Mouse (Mus musculus) right cerebral cortex, postnatal 25 days (tissue): ENCODE measurements around the gene Nckap5.

Experiments
- DNase-seq: peaks from one replicate; pipeline ENCODE4 v3.0.0; 2022

Gene Nckap5

DNA sequence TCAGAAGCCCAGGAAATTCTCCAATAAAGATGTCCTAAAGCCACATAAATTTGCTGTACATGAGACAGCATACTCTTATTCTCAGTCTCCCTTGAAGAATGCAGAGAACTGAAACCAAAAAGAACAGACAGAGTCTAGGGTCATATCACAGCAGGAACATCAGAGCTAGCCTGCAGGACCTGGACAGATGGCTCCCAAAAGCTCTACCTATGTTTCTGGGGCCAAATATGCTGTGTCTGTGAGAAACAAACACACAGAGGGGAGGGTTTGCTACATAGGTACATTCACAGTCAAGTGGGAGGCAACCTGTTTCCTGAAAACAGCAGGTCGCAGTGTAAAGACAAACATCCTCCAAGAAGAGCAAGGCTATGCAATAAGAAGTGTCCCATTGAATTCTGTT lies 509.9 kb downstream of the Nckap5 start:
- DNase-seq, result no peak

DNA sequence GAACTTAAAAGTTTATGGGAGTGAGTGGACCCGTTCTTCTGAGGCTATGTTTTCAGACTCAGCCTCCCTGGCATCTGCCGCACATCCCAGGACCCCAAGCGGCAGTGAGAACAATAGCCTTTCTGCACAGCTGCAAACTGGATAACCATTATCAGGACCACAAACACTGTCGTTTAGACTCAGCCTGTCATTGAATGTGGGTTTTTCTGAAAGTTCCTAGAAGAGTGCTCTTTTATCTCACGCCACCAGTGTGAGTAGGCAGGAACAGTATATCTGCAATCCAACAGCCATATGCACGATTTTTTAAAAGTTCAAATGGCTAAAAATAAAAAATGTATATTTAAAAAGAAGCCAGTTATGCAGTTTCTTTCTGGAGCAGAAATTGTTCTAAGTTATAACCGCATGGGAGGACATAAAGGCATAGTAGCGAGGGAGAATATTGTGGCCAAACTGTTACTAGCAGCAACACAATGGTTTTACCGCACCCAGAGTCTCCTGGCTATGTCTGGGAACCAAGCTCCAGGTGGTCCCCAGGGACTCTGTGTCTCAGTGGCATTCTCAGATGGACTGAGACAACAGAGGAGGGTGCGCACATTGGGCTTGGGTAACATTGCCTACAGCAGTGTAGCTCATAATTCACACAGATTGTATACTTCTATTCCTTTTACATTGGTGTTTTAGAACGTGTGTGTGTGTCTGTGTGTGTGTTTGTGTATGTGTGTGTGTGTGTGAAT lies 512.6 kb downstream of the Nckap5 start:
- DNase-seq, result no peak

DNA sequence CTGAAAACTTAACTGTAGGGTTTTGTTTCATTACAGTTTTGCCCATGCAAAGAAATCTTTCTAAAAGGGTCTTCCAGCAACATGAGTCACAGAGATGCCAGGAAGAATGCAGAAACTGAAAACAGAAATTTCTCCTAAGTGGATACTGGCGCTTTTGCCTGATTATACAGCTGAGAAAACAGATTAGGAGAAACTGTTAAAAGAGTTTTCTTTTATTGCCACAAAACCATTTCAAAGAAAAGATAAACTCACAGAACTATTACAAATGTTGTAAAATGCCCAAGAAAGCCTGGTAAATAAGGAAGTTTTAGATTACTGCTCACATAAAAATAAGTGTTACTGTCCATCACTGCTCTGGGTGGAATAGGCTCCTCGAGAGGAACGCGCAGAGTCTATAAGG lies 513.3 kb downstream of the Nckap5 start:
- DNase-seq, result no peak

DNA sequence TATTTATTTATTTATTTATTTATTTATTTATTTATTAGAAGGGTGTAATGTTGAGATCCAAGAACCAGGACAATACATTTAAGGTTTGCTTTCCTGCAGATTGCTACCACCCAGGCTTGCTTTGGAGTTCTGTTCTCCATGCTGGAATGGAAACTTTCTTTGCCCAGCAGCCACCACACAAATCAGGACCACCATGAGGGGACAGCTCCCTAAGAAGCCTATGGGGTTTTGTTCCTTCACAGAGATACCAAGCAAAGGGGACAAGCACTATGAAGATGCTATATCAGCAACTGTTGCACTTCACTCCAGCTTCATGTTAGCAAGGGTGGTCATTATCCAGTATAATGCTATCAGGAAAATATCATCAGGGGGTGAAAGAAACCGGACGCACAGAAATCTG lies 513.7 kb downstream of the Nckap5 start:
- no peak for DNase-seq

DNA sequence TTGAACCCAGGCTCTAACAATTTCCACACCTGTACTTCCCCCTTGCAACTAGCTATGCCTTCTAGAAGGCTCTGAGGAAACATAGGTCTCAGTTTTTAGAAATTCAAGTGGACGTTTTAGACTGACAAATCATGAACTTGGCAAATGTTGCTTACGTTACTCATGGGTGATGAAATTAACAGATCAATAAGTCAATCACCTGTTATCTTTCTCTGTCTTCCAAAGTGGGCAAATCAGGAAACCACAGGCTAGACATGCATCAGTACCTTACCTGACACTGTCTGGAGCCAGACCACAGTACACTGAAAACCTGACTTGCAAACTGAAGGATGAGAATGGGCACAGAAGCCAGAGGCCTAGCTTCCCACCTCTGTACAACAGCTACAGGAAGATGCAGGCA lies 529.5 kb downstream of the Nckap5 start:
- no peak for DNase-seq

DNA sequence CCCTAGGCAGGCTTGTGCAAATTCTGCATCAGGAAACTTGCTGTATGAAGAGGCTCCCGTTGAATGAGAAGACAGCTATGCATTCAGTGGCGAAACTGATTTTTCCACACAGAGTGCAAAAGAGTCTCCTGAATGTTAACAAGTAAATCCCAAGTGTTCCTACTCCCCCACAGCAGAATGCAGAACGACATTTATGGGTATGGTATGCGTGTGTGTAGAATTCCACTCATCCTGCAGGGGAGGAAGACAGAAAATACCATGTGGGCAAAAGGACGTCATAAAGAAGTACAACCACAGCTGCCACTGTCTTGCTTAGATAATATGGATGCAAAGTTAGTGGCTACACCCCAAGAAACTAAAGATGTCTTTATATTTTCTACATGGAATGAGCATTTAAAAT lies 565.7 kb downstream of the Nckap5 start:
- DNase-seq, result peak; percentile 32

DNA sequence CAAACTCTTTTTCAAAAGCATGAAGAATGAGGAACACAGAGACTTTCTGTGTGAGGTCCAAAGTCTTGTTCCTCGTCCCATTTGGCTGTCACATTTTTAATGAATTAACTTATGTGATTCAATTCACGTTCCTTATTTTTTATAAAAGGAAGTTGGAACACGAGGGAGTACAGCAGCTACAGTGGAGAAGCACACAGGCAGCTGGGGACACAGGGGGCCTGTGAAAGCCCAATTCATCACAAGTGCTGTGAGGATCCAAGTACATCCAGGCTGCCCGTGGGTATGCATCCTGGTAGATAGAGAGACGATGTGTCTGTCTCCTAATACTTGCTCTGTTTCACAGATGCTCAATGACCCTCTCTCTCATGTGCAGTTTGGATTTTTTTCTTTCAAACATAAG lies 576.2 kb downstream of the Nckap5 start:
- DNase-seq, result no peak

DNA sequence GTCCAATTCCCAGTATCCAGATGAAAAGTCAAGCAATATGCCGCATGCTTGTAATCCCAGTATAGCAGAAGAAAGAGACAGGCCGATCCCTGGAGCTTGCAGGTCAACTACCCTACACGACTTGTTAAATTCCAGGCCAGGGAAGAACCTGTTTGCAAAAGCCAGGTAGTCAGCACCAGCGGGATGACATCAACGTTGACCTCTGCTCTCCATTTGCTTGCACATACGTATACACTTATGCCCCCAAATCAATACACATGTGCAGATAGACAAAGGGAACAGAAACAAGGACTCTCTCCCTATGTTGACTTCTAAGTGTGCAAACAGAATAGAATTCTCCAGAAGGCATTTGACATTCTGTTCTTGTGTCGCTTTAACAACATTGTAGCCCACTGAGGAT lies 576.7 kb downstream of the Nckap5 start:
- DNase-seq, result no peak

DNA sequence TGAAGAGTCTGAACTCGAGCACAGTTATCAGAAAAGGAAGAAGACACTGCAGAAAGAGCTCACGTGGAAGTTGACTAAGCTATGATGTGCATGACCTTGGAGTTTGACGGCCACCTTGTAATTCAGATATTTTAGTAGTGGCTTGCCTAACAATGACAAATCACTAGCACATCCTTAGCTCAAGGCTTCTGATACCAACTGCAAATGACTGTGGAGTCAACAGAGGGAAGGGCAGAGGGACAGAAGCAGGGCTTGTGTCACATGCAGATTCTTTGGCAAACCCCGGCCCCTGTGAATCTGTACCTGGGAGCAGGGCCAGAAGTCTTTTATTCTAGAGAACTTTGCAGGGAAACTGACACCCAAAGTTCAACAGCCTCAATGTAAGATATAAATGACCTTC lies 597.4 kb downstream of the Nckap5 start:
- no peak for DNase-seq

DNA sequence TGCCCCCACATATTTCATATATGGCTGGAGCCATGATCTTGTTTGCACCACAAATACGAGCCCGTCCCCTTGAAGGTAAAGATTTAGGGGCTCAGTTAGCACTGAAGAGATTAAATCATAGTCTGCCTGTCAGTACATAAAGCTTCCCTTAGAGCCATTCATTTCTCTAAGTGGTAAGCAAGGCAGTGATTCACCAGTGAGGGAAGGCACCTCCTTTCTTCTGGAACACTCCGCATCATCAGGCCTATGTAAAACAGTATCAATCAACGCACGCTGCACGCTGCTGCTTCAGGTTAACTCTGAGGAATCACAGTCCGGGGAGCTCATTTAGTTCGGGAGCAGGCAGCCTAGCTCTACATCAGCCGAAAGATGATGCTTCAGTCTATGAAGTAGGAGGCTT lies 599.4 kb downstream of the Nckap5 start:
- DNase-seq, result no peak

DNA sequence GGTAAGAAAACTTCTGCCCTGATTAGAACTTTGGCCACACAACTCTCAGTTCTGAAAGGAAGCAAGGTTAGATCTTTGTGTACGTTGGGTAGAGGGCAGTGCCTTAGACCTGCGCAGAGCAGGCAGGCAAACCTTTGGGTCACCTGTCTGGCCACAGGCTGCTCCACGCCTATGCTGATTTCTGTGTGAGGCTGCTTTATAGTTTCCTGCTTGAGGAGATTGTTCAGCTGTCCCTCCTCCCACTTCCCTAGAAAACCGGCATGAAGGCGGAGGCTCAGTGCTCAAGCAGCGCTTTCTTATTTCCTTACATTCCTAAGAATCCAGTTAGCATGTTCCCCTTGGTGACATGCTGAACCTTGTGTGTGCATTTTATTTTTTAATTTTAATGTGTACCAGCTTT lies 620.4 kb downstream of the Nckap5 start:
- no peak for DNase-seq

DNA sequence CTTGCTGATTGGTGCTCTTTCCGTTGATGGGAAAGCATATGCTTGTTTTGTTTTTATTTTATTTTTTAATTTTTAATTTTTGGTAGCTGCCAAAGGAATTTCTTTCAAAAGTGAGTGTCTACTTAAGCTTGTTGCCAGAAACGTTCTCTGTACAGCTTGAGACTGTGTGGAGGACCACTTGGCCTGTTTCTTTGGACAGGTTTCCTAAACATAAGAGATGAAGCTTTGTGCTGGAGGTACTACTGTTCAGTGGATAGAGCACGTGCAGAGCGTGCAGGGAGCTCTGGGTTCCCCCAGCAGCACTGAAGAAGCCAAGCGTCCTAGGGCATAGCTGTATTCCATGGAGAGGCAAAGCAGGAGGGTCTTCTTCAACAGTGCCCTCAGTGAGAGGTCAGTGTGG lies 620.9 kb downstream of the Nckap5 start:
- DNase-seq, result no peak

DNA sequence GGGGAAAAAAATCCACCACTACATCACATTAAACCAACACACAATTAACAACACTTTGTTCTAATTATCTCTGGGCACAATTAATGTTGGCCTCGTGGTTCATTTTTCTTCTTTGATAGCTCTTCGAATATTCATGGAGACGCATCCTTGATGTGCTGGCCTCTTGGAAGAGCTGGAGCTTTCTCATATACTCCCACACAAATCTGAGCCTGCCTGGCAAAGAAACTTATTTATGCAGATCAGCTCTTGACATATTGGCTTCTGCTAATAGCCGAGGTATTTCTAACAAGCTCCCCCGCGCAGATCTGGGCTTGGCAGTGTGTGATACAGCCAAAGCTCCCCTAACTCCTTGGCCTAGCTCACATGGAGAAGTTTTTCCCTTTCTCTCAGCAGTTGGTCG lies 621.5 kb downstream of the Nckap5 start:
- no peak for DNase-seq

DNA sequence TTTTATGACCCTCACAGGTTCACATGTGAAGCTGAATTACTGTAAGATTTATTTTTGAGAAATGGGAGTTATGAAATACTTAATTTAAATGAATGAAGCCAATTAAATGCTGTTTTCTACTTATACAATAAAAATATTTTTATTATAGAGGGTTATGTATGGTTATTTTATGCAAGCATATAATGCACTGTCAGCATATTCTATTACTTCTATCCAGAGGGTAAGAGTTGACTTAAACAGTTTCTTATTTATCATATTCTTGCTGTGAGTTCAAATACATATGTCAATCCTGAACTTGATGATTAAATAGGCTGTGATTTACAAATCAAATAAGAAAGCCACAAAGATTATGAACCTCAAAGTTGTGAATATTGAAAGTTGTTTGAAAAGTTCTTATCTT lies 633.7 kb downstream of the Nckap5 start:
- no peak for DNase-seq

DNA sequence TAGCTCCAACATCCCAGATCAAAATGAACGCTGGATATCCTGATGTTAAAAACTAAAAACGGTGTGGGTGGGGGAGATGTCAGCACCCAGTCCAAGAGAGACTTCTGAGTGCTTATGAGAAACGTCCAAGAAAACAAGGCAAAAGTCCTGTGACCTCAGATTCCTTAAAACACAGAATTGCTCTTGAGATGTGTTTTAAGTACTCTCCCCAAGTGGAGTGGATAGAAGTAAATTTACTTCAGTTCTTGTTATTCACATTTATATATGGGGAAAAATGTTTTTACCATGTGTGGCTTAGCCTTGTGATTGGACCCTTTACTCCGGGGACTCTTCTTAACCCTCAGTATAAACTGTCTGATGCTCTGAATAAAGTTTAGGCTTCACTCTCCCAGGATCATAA lies 640.2 kb downstream of the Nckap5 start:
- no peak for DNase-seq

DNA sequence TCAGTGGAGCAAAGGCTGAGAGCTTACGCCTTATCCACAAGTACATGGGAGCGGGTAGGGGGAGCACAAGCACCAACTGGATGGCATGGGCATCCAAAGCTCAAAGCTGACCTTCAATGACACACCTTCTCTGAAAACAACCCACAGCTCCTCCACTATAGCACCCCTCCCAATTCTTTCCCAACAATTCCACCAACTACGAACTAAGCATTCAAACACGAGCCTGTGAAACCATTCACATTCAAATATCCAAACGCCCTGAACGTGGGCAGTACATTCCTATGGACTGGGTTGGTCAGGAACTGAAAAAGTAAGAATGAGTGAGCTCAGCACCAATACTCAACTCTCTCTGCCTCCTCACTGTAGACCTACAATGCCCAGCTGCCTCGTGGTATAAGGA lies 646.8 kb downstream of the Nckap5 start:
- DNase-seq, result no peak

DNA sequence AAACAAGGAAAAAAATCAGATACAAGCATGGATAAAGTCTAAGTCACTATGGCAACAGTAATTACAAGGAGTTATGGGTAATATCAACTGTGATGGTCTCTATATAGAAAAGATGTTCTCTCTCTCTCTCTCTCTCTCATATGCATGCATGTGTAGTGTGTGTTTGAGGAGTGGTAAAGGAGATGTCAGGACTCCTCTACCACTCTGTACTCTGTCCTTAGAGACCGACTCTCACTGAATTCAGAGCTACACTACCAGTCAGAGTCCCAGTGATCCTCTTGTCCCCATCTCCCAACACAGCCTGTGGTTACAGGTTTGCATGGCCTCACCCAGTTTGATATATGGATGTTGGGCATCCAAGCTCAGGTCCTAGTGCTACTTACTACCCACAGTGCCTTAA lies 662.0 kb downstream of the Nckap5 start:
- no peak for DNase-seq

DNA sequence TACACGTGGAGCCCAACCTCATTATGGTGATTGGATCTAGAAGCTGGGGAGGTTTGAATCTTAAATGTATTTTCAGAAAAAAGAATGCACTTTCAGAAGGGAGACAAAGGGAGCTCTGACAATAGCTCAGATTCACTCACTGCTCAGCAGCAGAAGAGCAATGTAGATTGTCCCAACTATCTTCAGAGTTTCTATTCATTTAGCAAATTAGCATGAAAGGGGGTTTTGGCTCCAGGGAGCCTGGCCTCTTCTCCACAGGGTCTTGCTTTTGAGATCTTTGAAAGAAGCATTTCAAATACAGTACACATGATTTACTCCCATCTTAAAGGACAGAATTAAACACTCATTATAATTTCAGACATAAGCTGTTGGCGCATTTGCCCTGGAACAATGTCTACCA lies 662.5 kb downstream of the Nckap5 start:
- DNase-seq, result no peak

DNA sequence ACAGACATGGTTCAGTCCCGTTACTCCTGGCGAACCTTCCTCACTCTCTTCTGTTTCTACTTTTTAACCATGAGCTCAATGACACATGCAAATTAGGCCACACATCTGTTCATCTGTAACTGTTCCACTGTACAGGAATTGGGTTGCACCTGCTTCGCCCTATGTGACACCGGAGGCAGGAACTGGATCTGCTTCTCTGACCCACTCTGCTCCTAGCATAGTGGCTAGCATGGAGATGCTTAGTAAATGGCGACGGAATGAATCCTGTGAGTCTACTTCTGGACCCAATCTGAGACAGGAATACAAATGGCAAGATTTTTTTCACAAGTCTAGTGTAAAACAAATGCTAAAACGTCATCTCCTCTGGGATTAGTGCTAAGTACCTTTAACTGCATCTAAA lies 663.1 kb downstream of the Nckap5 start:
- DNase-seq, result no peak

DNA sequence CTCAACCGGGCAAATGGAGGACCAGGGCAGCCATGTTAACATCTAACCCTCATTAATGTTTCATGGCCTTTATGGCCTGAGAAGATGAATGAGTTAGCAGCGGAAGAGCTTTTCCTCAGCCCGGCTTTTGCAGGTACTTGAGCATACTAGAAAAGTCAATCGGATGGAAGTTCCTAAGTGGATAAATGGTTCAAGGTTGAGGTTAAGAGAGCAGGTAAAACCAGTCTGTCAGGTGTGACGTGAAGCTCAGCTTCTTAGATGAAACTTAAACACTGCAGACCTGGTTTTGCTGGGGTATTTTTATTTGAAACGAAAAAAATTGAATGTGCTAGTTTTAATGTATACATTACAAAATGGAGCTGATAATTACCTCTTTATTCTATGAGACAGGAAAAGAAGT lies 671.3 kb downstream of the Nckap5 start:
- no peak for DNase-seq

DNA sequence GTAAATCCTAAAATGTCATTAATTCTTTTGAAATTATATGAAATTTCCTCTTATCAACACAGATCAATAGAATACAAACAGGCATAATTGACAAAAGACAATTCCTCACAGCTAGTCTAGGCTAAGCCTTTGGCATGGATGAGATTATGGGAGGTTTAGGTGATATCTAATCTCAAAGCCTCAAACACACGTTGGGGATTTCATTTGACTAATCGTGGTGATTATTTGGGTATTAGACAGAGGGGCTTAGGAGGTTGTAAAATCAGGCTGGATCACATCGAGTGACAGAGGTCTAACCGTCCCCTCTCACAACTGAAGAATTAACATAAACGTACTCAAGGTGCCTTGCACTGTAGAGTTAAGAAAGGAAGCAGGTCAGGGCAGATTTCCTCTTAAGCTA lies 674.8 kb downstream of the Nckap5 start:
- DNase-seq, result no peak

DNA sequence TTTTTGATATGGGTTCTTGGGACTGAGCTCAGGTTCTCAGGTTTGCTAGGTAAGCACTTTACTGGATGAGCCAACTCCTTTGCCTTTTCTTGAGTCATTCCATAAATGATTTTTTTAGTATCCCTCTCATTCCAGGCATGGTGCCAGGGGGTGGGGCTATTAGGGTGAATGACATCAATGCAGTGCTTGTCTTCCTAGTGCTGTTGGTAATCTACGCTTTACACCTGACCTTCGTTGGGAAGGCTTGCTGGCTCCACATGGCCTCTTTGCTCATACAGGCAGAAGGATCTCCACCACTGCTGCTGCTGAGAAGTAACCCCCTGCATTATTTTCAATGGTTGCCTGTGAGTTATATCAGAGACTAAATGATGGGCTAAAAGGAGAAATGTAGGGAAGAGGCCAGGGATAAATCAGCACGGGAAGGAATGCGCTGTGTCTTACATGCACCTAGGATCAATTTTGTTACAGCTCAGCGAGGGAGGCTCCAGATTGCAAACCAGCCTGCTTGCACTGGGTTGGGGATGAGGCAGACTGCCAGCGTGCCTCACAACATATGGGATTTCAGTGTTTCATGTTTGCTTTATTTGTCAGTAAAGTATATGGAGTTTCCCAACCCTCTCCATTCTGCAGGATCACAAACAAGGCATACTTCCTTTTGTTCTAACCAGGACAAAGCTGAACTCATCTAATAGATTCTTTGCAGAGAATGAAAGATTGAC lies 676.9 kb downstream of the Nckap5 start:
- peak; percentile 80 for DNase-seq

DNA sequence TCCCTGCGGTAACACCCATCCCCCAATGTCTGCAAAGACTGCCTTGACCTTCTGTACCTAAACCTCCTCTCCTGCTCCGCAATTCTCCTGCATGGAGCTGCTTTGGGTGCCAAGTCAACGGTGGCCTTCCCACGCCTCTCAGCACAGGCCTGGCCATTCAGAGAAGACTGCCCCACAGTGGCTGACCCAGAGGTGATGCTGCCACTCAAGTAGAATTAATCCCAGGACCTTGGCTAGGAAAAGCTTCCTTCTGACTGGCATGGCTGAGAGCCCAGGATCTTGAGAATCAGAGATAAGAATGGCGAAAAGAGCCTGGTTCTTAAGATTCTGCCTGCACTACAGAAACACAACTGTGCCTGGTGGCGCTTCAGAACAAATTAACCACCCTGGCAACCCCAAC lies 678.4 kb downstream of the Nckap5 start:
- peak; percentile 5 for DNase-seq

DNA sequence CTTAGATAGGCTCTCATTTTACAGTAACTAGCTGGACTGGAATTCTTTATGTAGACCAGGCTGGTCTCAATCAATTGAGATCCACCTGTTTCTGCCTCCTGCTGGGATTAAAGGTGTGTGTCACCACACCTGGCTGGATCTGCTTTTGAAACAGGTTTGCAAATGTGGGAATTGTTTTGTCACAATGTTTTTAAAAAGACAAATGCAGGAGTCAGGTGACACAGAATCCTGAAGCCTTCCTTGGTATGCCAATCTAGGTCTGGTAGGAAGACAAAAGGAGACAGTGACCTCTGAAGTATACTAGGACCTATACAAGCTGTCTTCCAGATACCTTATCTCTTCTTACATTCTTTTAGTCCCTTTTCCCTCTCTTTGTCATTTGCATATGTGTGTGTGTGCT lies 680.6 kb downstream of the Nckap5 start:
- DNase-seq, result no peak

DNA sequence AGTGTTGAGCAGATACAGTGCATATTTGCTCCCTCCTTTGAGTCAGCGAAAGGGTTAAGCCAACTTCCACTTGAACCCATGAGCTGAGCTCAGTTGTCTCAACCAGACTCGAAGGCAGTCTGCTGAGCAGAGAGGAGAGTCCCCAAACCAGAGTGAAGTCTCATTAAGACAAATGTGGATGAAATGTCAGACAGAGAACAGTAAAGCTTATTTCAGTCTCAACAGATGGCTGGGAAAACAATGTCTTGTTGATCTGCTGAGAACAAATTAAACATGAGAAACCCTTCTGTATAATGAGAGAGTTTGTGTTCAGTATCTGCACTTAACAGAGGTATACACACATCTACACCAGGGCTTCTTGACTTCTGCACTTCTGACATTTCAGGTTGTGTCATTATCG lies 694.9 kb downstream of the Nckap5 start:
- DNase-seq, result no peak
